Mouse (Mus musculus): ENCODE measurements around the gene Slc46a3. TPM values are rescaled to one million over a fixed set of nuclear protein-coding genes. Genes with fewer than 3 reads are reported as not detected.

Gene Slc46a3
- total RNA-seq (2021): 1 to 10 TPM; 6.1 to 8.1 TPM
- long read RNA-seq, experiment 1, partial matches to known transcripts: 1 of 4 reads
- long read RNA-seq, experiment 1, other reads (novel, unspliced or antisense): 0 of 4 reads
- long read RNA-seq, experiment 2, transcript Slc46a3-201 (6 exons, 2,434 nt): major isoform, 8 of 9 reads
- long read RNA-seq, experiment 2, partial matches to known transcripts: 0 of 9 reads
- long read RNA-seq, experiment 2, other reads (novel, unspliced or antisense): 0 of 9 reads

- intact Hi-C loops (cut with DNase I): no loop called here
- DNase-seq: peak; percentile 94 to 96
These were observed at the start of gene Slc46a3 for GRCm38 (mm10) chr5:147894455-147895076. TSS of gene Slc46a3 (minus strand) at chr5:147894815.

DNA sequence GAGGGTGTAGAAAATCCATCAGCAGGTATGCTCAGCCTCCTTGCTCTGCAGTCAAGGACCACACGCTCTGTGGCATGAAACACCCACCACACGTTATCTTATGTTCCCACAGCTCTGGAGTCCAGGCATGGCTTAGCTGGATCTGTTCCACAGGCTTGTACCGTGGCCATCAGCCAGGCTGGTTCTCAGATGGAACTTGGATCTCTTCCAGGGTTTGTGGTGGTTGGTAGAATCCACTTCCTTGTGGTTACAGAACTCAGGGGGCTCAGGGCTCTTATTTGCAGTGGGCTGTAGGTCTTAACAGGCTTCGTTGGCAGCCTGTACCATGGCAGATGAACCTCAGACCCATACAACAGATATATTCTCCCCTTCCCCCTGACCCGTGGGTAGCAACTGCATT is 44.6 kb upstream of the Slc46a3 start:
- peak in 1 of 2 experiments; percentile 40 for DNase-seq
- intact Hi-C loops (cut with DNase I): no loop called here

DNA sequence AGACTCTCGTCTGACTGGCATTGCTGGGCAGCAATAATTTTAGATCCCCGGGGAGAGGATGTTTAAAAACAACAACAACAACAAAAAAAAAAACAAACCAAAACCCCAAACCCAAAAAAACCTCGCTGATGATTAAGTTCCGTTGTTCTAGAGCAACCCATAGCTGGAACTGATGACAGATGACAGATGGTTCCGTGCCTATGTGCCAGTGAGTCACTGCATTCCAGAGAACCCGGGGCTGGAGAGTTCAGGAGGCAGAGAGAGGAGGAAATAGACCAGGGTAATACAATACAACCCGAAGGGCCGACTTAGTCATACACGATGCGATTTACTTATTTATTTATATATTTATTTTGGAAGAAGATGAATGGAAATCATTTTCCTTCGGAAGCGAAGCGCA is 40.5 kb upstream of the Slc46a3 start:
- DNase-seq: no peak
- intact Hi-C loops (cut with DNase I): no loop called here

GRCm38 (mm10) chr5:147928668-147929497 is 34.3 kb upstream of the Slc46a3 start:
- DNase-seq: no peak
- intact Hi-C loops (cut with DNase I): no loop called here

DNA sequence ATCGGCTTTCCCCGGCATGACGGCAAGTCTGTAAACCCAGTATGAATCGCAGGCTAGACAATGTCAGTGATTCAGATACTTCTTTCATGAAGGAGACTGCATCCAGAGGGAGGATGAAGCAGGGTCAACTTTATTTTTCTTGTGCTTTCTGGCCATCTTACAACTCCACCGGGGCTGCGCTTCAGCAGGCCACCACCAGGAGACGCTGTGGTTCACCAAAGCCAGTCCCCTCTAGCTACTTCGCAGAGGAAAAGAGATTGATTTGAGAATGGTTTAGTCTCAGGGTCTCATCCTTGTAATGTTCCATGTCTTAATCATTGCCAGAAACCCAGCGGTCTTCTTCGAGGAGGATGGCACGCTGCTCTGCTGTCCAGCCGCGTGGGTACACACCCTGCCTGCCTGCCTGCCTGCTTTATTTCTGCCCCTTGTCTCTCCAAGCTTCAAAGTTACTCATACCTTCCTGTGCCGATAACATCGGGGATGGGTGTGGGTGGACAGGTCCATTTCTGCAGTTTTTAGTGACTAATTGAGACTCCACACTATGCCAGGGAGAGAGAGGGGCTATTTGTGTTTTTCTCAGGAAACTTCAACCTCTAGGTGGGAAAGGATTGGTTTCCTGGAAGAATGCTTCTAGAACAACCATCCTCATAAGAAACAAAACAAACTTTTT is 31.5 kb upstream of the Slc46a3 start:
- intact Hi-C loops (cut with DNase I): no loop called here
- DNase-seq: peak in 1 of 2 experiments; percentile 40

DNA sequence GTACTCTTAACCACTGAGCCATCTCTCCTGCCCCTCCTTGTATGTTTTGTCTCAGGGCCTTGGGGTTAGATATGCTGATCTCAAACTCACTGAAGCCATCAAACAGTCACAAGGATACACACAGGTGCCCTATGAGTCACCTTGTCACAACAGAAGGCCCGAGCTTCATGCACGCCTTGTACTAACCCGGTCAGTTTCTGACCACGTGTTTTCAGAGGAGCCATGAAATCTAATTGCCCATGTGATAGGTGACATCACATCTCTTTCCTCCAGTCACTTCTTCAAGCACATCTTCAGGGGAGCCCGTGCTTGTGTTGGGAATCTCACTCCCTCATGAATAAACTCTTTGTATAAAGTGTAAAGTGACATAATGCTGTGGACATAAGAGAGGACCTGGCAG is 30.0 kb upstream of the Slc46a3 start:
- intact Hi-C loops (cut with DNase I): no loop called here
- DNase-seq: no peak

GRCm38 (mm10) chr5:147918044-147918846 is 23.6 kb upstream of the Slc46a3 start:
- peak; percentile 15 to 26 for DNase-seq
- intact Hi-C loops (cut with DNase I): no loop called here

DNA sequence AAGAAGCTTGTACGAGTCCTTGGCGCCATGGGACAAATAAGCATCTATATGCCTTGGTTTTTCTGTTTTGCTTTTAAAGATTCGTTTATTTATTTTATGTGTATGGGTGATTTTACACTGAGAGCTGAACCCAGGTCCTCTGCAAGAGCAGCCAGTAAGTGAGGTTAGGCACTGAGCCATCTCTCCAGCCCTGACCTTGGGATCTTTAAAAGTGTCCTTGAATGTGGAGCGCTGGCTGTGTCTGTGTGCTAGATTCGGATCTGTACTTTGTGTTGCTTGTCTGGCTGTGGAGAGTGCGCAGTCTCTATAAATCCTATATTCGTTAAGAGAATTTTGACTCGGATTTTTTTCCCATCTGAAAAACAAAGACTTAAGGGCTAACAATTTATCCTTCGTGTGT is 21.6 kb upstream of the Slc46a3 start:
- no peak for DNase-seq
- intact Hi-C loops (cut with DNase I): no loop called here

DNA sequence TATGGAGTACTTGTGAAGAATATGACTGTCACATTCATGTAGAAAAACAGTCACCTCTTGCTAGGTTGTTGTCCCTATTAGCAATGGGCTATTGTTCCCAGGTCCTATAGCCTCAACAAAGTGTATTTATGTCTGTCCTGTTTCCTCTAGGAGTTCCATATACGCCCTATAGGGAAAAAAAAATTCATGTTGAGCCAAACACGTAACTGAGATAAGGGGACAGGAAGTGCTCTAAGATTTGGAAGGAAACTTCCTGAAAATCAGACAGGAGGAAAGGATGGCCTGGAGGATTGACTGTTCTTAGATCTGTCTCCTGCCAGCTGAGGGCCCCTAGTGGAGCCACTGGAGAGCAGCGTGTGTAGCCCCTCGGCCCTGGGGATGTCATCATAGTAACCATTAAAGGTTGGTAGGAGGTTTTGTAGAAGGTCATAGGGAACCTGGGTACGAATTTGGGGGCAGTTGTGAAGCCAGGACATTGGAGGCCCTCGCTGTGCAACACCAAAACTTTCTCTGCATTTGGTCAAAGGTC is 20.5 kb upstream of the Slc46a3 start:
- DNase-seq: no peak
- intact Hi-C loops (cut with DNase I): no loop called here

GRCm38 (mm10) chr5:147913241-147913842 is 18.7 kb upstream of the Slc46a3 start:
- intact Hi-C loops (cut with DNase I): no loop called here
- DNase-seq: no peak

- intact Hi-C loops (cut with DNase I): no loop called here
These were observed 17.1 kb upstream of the Slc46a3 start for GRCm38 (mm10) chr5:147911744-147912143.

DNA sequence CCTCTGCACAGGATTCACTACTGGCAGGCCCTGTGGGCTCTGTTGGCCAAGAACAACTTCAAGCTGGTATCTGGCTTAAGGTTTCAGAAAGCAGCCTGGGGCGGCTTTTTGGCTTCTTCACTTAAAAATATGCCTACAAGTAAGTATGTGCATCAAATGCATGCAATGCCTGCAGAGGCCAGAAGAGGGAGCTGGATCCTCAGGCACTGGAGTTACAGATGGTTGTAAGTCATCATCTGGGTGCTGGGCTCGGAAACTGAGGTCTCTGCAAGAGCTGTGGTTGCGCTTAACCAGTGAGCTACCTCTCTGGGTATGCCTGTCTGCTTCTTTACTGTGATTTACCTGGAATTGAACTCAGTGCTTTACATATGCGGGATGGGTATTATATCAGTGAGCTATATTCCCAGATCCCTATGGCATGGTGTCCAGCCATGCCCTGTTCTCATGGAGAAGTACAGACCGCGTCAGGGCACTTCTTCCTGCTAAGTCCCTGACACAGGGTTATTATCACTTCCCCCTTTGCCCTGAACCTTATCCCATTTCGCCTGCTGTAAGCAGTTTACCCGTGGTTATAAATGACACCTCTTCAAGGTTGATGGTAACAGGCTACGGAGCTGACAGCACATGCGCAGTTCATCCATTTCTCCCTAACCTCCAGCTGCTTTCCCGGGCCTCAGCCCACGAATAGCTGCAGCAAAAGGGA is 16.3 kb upstream of the Slc46a3 start:
- DNase-seq: no peak
- intact Hi-C loops (cut with DNase I): no loop called here

More at GRCm38 (mm10) chr5:147911744-147912143, 17.1 kb upstream of the Slc46a3 start:
- no peak for DNase-seq

GRCm38 (mm10) chr5:147907851-147908250 is 13.2 kb upstream of the Slc46a3 start:
- intact Hi-C loops (cut with DNase I): no loop called here

GRCm38 (mm10) chr5:147907144-147907543 is 12.5 kb upstream of the Slc46a3 start:
- intact Hi-C loops (cut with DNase I): no loop called here
- no peak for DNase-seq

More at GRCm38 (mm10) chr5:147907851-147908250, 13.2 kb upstream of the Slc46a3 start:
- DNase-seq: no peak

- intact Hi-C loops (cut with DNase I): no loop called here
- no peak for DNase-seq
These were observed 8.6 kb upstream of the Slc46a3 start for GRCm38 (mm10) chr5:147903166-147903565.

DNA sequence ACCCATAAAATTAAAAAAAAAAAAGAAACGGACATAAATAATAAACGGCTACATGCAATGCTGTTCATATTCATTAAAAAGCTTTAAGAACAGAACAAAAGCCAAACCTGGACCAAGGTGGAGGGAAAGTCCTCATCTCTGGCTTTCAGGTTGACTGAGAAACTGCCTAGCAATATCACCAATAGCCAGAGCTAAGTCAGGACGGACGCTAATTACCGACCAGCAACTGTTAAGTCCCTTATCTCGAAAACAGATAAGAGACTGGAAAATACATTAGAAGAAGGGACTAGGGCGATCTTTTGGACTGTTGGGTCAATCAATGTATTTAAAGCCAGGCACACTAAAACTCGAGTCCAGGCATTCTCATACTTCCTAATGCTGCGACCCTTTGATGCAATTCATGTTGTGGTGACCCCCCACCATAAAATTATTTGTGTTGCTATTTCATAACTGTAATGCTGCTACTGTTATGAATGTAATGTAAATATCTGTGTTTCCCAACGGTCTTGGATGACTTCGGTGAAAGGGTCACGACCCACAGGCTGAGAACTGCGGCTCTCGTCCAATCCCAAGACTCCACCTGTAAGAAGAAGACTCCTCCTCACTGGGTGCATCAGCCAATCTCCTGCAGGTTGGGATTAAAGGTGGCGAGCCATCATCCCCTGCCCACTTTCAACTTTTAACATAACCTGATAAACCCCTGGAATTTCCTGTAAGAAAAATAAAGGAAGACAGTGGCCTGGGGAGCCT is 7.6 kb upstream of the Slc46a3 start:
- intact Hi-C loops (cut with DNase I): no loop called here

GRCm38 (mm10) chr5:147898968-147899549 is 4.4 kb upstream of the Slc46a3 start:
- intact Hi-C loops (cut with DNase I): no loop called here
- no peak for DNase-seq

More for the DNA sequence above, 7.6 kb upstream of the Slc46a3 start:
- DNase-seq: no peak

DNA sequence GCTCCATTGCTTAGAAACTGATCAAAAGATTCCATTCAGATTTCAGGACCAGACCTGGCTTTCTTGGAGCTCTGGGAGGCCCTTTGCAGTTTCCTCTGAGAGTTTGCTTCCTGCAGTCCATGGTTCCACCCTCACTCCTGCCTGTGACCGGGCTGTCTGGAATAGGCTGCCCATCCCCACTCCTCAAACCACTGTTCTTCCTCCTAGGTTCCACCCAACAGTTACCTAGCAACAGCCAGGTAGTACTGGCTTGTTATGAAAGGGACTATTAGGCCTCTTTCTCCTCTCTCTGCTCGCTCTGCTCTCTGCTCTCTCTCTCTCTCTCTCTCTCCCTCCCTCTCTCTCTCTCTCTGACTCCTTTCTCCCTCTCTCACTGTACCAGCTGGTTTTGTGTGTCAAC is 3.6 kb upstream of the Slc46a3 start:
- no peak for DNase-seq
- intact Hi-C loops (cut with DNase I): no loop called here

Data from heart, postnatal 14 days (tissue).